In genomic region chr11:76374491-76375185, GRCm38 (mm10) we compare ENCODE assay signal across 7 mouse cellular contexts. TPM values are rescaled to one million over a fixed set of nuclear protein-coding genes. Genes with fewer than 3 reads are reported as not detected.
DNase-seq lines count a peak whose midpoint lies in the region; ATAC-seq lines count a peak whose summit lies in the region.

No protein-coding gene starts in this region.

- peak overlapping the region; percentile 92 for H3K27ac ChIP-seq in heart, embryonic 15.5 days
- 0 out of 2 replicates have a peak overlapping the region, but pooled peaks have one; percentile 33 for H3K27ac ChIP-seq in midbrain, embryonic 16.5 days (ENCODE audit: low read length)

- WGBS in heart, embryonic 15.5 days: 19% methylated on average over 17 of the region's 17 CpGs
- 66% methylated on average over 17 of the region's 17 CpGs for WGBS in midbrain, embryonic 16.5 days

- H3K36me3 ChIP-seq in heart, embryonic 15.5 days: no peaks in the 10 kb centered on the region
- H3K36me3 ChIP-seq in midbrain, embryonic 16.5 days (ENCODE audit: control insufficient read depth, insufficient read depth, low read length): no peaks in the 10 kb centered on the region

- peak; percentile 78 for DNase-seq in adipocyte (ENCODE audit: low spot score)
- DNase-seq in embryo, embryonic 9.5 days (ENCODE audit: extremely low spot score): peak; percentile 73
- peak; percentile 89 for DNase-seq in kidney, postnatal 10 days
- no peak for DNase-seq in cerebellum, postnatal 14 days
- DNase-seq in B cell, adult 2 months: no peak

- H3K4me3 ChIP-seq in heart, embryonic 15.5 days: no peak overlapping the region
- no peak overlapping the region for H3K4me3 ChIP-seq in midbrain, embryonic 16.5 days (ENCODE audit: low read depth, low read length)

- H3K9me3 ChIP-seq in heart, embryonic 15.5 days (replicated peaks): no peaks in the 10 kb centered on the region
- H3K9me3 ChIP-seq in midbrain, embryonic 16.5 days (replicated peaks; ENCODE audit: control insufficient read depth, low read length, poor library complexity, severe bottlenecking): no peaks in the 10 kb centered on the region

- H3K27me3 ChIP-seq in heart, embryonic 15.5 days: no peaks in the 10 kb centered on the region
- no peaks in the 10 kb centered on the region for H3K27me3 ChIP-seq in midbrain, embryonic 16.5 days (ENCODE audit: control insufficient read depth, insufficient read depth, low read depth, low read length)

- peak overlapping the region; percentile 19 for H3K9ac ChIP-seq in heart, embryonic 15.5 days
- no peak overlapping the region for H3K9ac ChIP-seq in midbrain, embryonic 16.5 days (ENCODE audit: low read depth, low read length)

- H3K4me1 ChIP-seq in heart, embryonic 15.5 days (replicated peaks): peaks cover 49% of the 10 kb centered on the region
- H3K4me1 ChIP-seq in midbrain, embryonic 16.5 days (ENCODE audit: control insufficient read depth, insufficient read depth, low read length): peaks cover 3% of the 10 kb centered on the region

- ATAC-seq in heart, embryonic 15.5 days (replicated peaks; ENCODE audit: insufficient number of reproducible peaks, insufficient read depth, low FRiP score, low read depth): peak; percentile 87
- no peak for ATAC-seq in midbrain, embryonic 16.5 days

- peak overlapping the region; percentile 24 for H3K4me2 ChIP-seq in heart, embryonic 15.5 days
- H3K4me2 ChIP-seq in midbrain, embryonic 16.5 days (ENCODE audit: low read length): no peak overlapping the region

RNA-seq across cellular contexts. Expression of gene Nxn, which starts 24.3 kb away (rescaled TPM):
- 18.6 and 26.0 TPM in 2 replicates for polyA plus RNA-seq in heart, embryonic 15.5 days (2015; fragmentation: Nextera tagmentation; extraction: Ambion mirVana)
- 16.3 and 17.4 TPM in 2 replicates for polyA plus RNA-seq in midbrain, embryonic 16.5 days (2015; fragmentation: Nextera tagmentation; extraction: Ambion mirVana)

RNA-seq across cellular contexts. Expression of gene Timm22, which starts 32.1 kb away (rescaled TPM):
- polyA plus RNA-seq in heart, embryonic 15.5 days (2015; fragmentation: Nextera tagmentation; extraction: Ambion mirVana): 79.9 and 84.9 TPM in 2 replicates
- 95.9 and 105 TPM in 2 replicates for polyA plus RNA-seq in midbrain, embryonic 16.5 days (2015; fragmentation: Nextera tagmentation; extraction: Ambion mirVana)

Comparison
In these comparisons a context has a peak if more than half of its experiments do, and no peak if none do; other contexts are left out.
1. DNase-seq: peak in adipocyte (single experiment), embryo, embryonic 9.5 days (single experiment) and kidney, postnatal 10 days (single experiment); none in cerebellum, postnatal 14 days (0 of 2) and B cell, adult 2 months (0 of 2).